In genomic region chr8:92790835-92791234, GRCm38 (mm10) we compare ENCODE assay signal across 17 mouse cellular contexts.
"Had no signal": no experiment of that assay in that cellular context is flagged by ENCODE, and none has a peak within 500 bp of the region (broad histone marks: within the 10 kb centered on the region; RNA-seq: fewer than 3 reads in every experiment).

No protein-coding gene starts in this region.

- H3K27ac ChIP-seq: midbrain, embryonic 12.5 days; neural tube, embryonic 13.5 days; neural tube, embryonic 15.5 days had no signal

- H3K4me1 ChIP-seq: midbrain, embryonic 12.5 days; neural tube, embryonic 13.5 days; neural tube, embryonic 15.5 days had no signal

- H3K4me3 ChIP-seq: midbrain, embryonic 12.5 days; myocyte; neural tube, embryonic 13.5 days; neural tube, embryonic 15.5 days had no signal

- DNase-seq: lung, adult 18-20 months; lung, embryonic 14.5 days; lung, postnatal 10 days; lung, postnatal 4 days; midbrain, embryonic 14.5 days; retina, postnatal 1 day; right cerebral cortex, adult 18-20 months; right cerebral cortex, postnatal 25 days; right cerebral cortex, postnatal 4 days; spleen, adult 18-20 months; thymus, adult 18-20 months; thymus, postnatal 14 days; thymus, postnatal 36 days had no signal

- H3K4me2 ChIP-seq: lung, embryonic 14.5 days; midbrain, embryonic 12.5 days; neural tube, embryonic 13.5 days; neural tube, embryonic 15.5 days had no signal

- H3K9ac ChIP-seq: lung, embryonic 14.5 days; midbrain, embryonic 12.5 days; neural tube, embryonic 13.5 days; neural tube, embryonic 15.5 days had no signal

- H3K36me3 ChIP-seq: midbrain, embryonic 12.5 days; neural tube, embryonic 13.5 days; neural tube, embryonic 15.5 days had no signal

- H3K27me3 ChIP-seq: midbrain, embryonic 12.5 days; neural tube, embryonic 13.5 days; neural tube, embryonic 15.5 days had no signal
